Mouse (Mus musculus) liver, embryonic 15.5 days (tissue): ENCODE data around the gene Lypd4. TPM values are rescaled to one million over a fixed set of nuclear protein-coding genes. Genes with fewer than 3 reads are reported as not detected.
A peak's percentile ranks its signal among the peaks of the same experiment; 100 is the strongest.

Experiments
- ATAC-seq: fragments of 200-750 bp; cut with Nextera tagmentation; 2 replicates; pipeline ENCODE4 v1.8.0; 2017; ENCODE audit warnings: moderate number of reproducible peaks, mild to moderate bottlenecking, moderate library complexity; ENCODE audit not compliant: insufficient read depth
- H3K27ac ChIP-seq: fragments of 300-500 bp; sonication (generic); replicated peaks from 2 replicates; pipeline ENCODE4 v1.5.1; 2015; ENCODE audit warnings: mild to moderate bottlenecking, inconsistent platforms
- H3K27me3 ChIP-seq: fragments of 300-500 bp; sonication (generic); 2 replicates; pipeline ENCODE4 v1.6.1; 2015; ENCODE audit warnings: mild to moderate bottlenecking, inconsistent platforms
- H3K36me3 ChIP-seq: fragments of 300-500 bp; sonication (generic); replicated peaks from 2 replicates; pipeline ENCODE4 v1.6.1; 2015; ENCODE audit warnings: moderate library complexity, mild to moderate bottlenecking, inconsistent platforms
- H3K4me1 ChIP-seq: fragments of 300-500 bp; sonication (generic); replicated peaks from 2 replicates; pipeline ENCODE4 v1.6.1; 2015; ENCODE audit warnings: inconsistent platforms
- H3K4me2 ChIP-seq: fragments of 300-500 bp; sonication (generic); 2 replicates; pipeline ENCODE4 v1.6.1; 2015; ENCODE audit warnings: moderate library complexity, mild to moderate bottlenecking, inconsistent platforms
- H3K4me3 ChIP-seq: fragments of 300-500 bp; sonication (generic); replicated peaks from 2 replicates; pipeline ENCODE4 v1.5.1; 2015; ENCODE audit warnings: mild to moderate bottlenecking, inconsistent platforms
- H3K9ac ChIP-seq: fragments of 300-500 bp; sonication (generic); 2 replicates; pipeline ENCODE4 v1.6.1; 2015; ENCODE audit warnings: moderate library complexity, mild to moderate bottlenecking, inconsistent platforms
- H3K9me3 ChIP-seq: fragments of 300-500 bp; sonication (generic); replicated peaks from 2 replicates; pipeline ENCODE4 v1.6.1; 2016; ENCODE audit warnings: inconsistent platforms
- WGBS: fragments of 180-500 bp; shearing (Covaris S2); methylation state at CpG from one replicate; pipeline ENCODE4 v1.1.7; 2015; ENCODE audit warnings: mixed read lengths; ENCODE audit not compliant: insufficient replicate concordance; 5-methylcytosine and 5-hydroxymethylcytosine counted together
- polyA plus RNA-seq: library from polyadenylated mRNA; unstranded; fragments of >200 nt; fragmentation: Nextera tagmentation; extraction: Ambion mirVana; gene quantifications from 2 replicates; pipeline ENCODE4 v1.2.1, GENCODE M21; 2015

The Lypd4 gene
- polyA plus RNA-seq, result not detected in 2 replicates

DNA sequence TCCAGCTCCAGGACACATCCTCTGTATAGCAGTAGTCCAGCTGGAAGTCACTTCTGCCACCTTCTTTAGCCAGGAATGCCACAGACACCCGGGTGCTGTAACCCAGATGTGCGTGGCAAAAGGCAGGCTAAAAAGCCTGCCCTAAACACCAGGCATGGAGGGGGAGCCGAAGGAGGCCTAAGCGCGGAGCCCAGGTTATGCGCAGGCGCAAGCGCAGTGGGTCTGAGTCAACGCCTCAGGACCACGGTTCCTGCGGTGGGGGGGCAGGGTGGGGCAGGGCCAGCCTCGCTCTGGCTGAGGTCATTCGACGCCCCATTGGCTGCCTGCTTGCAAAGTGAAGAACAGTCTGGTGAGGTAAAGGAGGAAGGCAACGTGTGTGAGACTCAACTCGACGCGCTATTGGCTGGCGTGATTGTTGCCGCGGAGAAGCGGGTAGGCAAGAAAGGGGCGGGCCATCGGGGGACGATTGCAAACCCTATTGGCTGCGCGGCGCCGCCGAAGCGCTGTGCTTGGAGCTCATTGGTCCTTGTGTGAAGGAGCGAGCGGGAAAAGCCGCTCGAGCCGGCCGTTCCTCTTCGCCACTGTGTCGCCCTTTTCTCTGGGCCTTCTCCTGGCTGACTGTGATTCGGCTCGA lies at the start of gene Lypd4, which contains the start of gene Dmrtc2:
Gene Lypd4, minus strand, starts transcription at position 410 of the 634 bp plus-strand sequence.
Gene Dmrtc2, plus strand, starts transcription at position 526 of the 634 bp plus-strand sequence.
- no peak for ATAC-seq
- peaks cover 71% of the 10 kb centered on the region for H3K27me3 ChIP-seq
- H3K4me1 ChIP-seq, result 0 out of 2 replicates have a peak, but pooled peaks cover 6% of the 10 kb centered on the region
- no peak within 1 kb of the TSS for H3K9ac ChIP-seq
- no peak within 1 kb of the TSS for H3K4me3 ChIP-seq
- no peaks in the 10 kb centered on the region for H3K9me3 ChIP-seq
- H3K36me3 ChIP-seq, result no peaks in the 10 kb centered on the region
- WGBS, result 47% methylated on average over 39 of the region's 41 CpGs
- no peak within 1 kb of the TSS for H3K4me2 ChIP-seq
- no peak within 1 kb of the TSS for H3K27ac ChIP-seq

DNA sequence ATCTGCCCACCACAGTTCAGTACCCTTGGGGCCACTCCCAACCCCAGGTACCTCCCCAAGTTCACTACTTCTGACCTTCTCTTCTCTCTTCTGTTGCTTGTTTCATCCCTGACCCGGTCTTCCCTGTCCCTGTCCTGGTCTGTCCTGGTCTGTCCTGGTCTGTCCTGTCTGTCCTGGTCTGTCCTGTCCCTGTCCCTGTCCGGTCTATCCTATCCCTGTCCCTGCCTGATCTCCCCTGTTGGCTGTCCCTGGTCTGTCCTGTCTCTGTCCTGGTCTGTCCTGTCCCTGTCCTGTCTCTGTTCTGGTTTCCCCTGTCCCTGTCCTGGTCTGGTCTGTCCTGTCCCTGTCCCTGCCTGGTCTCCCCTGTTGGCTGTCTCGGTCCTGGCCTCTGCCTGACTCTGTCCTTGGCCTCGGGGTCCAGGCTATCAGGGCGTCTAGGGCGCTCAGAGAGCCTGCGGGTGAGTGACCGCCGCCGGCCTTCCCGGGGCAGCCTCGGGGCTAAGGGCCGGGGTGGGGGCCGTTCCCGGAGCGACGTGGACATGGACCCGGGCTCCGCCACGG lies 49.1 kb upstream of the Lypd4 start:
- Histone ChIP-seq H3K27me3 (no peaks in the 10 kb centered on the region), H3K4me1 (no peaks in the 10 kb centered on the region), H3K4me3 (no peak overlapping the region), H3K27ac (no peak overlapping the region), H3K9me3 (no peaks in the 10 kb centered on the region), H3K9ac (no peak overlapping the region), H3K4me2 (no peak overlapping the region), H3K36me3 (peaks cover 74% of the 10 kb centered on the region)
- ATAC-seq, result no peak
- WGBS, result 86% methylated on average over 20 of the region's 20 CpGs

DNA sequence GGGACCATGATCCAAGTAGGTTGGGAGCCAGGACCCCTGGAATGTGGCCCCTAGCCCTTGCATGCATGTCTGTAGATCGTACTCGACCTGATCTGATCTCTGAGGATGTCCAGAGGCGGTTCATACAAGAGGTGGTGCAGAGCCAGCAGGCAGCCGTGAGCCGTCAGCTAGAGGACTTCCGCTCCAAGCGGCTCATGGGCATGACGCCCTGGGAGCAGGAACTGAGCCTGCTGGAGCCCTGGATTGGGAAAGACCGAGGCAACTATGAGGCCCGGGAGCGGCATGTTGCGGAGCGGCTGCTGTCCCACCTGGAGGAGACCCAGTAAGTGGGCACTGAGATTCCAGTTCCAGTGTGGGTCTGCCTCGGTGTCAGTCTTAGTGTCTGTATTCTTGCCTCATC lies 42.7 kb upstream of the Lypd4 start:
- peaks cover 61% of the 10 kb centered on the region for H3K36me3 ChIP-seq
- H3K27ac ChIP-seq, result no peak overlapping the region
- H3K27me3 ChIP-seq, result no peaks in the 10 kb centered on the region
- no peak overlapping the region for H3K4me3 ChIP-seq
- 86% methylated on average over 14 of the region's 14 CpGs for WGBS
- H3K4me1 ChIP-seq, result peaks cover 5% of the 10 kb centered on the region
- no peak for ATAC-seq
- H3K9ac ChIP-seq, result no peak overlapping the region
- H3K9me3 ChIP-seq, result no peaks in the 10 kb centered on the region
- no peak overlapping the region for H3K4me2 ChIP-seq

DNA sequence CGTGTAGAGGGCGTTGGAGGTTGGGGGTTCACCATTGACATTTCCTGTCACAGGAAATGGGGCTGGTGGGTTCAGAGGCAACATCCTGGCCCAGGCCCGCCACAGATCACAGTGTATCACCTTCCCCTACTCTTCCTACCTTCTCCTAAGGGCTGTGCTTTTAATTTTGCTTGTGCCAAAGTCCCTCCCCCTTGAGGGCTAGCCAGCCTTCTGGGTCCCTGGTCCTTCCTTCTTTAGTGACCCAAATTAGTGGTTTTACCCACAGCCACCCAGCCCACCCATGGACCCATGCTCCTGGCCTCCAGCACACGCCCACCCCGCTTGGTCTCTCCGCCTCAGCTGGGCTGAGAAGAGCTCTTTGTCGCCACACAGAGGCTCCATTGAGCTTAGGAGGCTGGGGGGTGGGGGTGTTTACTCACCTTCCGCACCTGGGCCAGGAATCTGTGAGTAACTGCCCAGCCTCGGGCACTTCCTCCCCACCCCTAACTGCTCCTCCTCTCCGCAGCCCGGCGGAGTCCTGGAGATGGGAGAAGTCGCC lies 37.5 kb upstream of the Lypd4 start:
- H3K9me3 ChIP-seq, result no peaks in the 10 kb centered on the region
- H3K27me3 ChIP-seq, result no peaks in the 10 kb centered on the region
- ATAC-seq, result no peak
- peaks cover 52% of the 10 kb centered on the region for H3K4me1 ChIP-seq
- no peak overlapping the region for H3K9ac ChIP-seq
- H3K4me2 ChIP-seq, result no peak overlapping the region
- WGBS, result 34% methylated on average over 13 of the region's 13 CpGs
- peaks cover 37% of the 10 kb centered on the region for H3K36me3 ChIP-seq
- no peak overlapping the region; the same call in 1 of the 2 replicates for H3K27ac ChIP-seq
- no peak overlapping the region for H3K4me3 ChIP-seq

- no peak overlapping the region for H3K4me3 ChIP-seq
- H3K36me3 ChIP-seq, result peaks cover 31% of the 10 kb centered on the region
- H3K4me1 ChIP-seq, result peaks cover 59% of the 10 kb centered on the region
- ATAC-seq, result no peak
- H3K27ac ChIP-seq, result no peak overlapping the region; the same call in 1 of the 2 replicates
- H3K9me3 ChIP-seq, result no peaks in the 10 kb centered on the region
- 14% methylated on average over 6 of the region's 6 CpGs for WGBS
- peak overlapping the region; percentile 93 for H3K4me2 ChIP-seq
- H3K27me3 ChIP-seq, result no peaks in the 10 kb centered on the region
- no peak overlapping the region for H3K9ac ChIP-seq
These were observed 36.8 kb upstream of the Lypd4 start for GRCm38 (mm10) chr7:24906551-24906950.

- peaks cover 22% of the 10 kb centered on the region for H3K36me3 ChIP-seq
- no peaks in the 10 kb centered on the region for H3K9me3 ChIP-seq
- peak overlapping the region; percentile 72 for H3K4me3 ChIP-seq
- peaks cover 65% of the 10 kb centered on the region for H3K4me1 ChIP-seq
- H3K27me3 ChIP-seq, result no peaks in the 10 kb centered on the region
- H3K9ac ChIP-seq, result peak overlapping the region; percentile 74
- H3K4me2 ChIP-seq, result peak overlapping the region; percentile 93
- ATAC-seq, result 0 out of 2 replicates have a peak, but pooled peaks have one; percentile 7
- peak overlapping the region; percentile 93 for H3K27ac ChIP-seq
- WGBS, result 11% methylated on average over 3 of the region's 3 CpGs
These were observed 35.2 kb upstream of the Lypd4 start for GRCm38 (mm10) chr7:24904936-24905335.

- peaks cover 65% of the 10 kb centered on the region for H3K4me1 ChIP-seq
- peaks cover 17% of the 10 kb centered on the region for H3K36me3 ChIP-seq
- under 1% methylated on average over 30 of the region's 30 CpGs for WGBS
- H3K4me2 ChIP-seq, result peak overlapping the region; percentile 93
- peak overlapping the region; percentile 79 for H3K9ac ChIP-seq
- no peaks in the 10 kb centered on the region for H3K27me3 ChIP-seq
- no peaks in the 10 kb centered on the region for H3K9me3 ChIP-seq
- peak overlapping the region; percentile 93 for H3K27ac ChIP-seq
- H3K4me3 ChIP-seq, result peak overlapping the region; percentile 72
- ATAC-seq, result peak; percentile 94
These were observed 34.3 kb upstream of the Lypd4 start for GRCm38 (mm10) chr7:24904070-24904483.

GRCm38 (mm10) chr7:24903444-24903825 lies 33.7 kb upstream of the Lypd4 start:
- no peaks in the 10 kb centered on the region for H3K9me3 ChIP-seq
- H3K4me1 ChIP-seq, result peaks cover 65% of the 10 kb centered on the region
- WGBS, result 7% methylated on average over 10 of the region's 10 CpGs
- H3K4me3 ChIP-seq, result peak overlapping the region; percentile 72
- H3K27me3 ChIP-seq, result no peaks in the 10 kb centered on the region
- peak overlapping the region; percentile 93 for H3K27ac ChIP-seq
- peak overlapping the region; percentile 93 for H3K4me2 ChIP-seq
- peak overlapping the region; percentile 79 for H3K9ac ChIP-seq
- ATAC-seq, result no peak
- H3K36me3 ChIP-seq, result peaks cover 11% of the 10 kb centered on the region

DNA sequence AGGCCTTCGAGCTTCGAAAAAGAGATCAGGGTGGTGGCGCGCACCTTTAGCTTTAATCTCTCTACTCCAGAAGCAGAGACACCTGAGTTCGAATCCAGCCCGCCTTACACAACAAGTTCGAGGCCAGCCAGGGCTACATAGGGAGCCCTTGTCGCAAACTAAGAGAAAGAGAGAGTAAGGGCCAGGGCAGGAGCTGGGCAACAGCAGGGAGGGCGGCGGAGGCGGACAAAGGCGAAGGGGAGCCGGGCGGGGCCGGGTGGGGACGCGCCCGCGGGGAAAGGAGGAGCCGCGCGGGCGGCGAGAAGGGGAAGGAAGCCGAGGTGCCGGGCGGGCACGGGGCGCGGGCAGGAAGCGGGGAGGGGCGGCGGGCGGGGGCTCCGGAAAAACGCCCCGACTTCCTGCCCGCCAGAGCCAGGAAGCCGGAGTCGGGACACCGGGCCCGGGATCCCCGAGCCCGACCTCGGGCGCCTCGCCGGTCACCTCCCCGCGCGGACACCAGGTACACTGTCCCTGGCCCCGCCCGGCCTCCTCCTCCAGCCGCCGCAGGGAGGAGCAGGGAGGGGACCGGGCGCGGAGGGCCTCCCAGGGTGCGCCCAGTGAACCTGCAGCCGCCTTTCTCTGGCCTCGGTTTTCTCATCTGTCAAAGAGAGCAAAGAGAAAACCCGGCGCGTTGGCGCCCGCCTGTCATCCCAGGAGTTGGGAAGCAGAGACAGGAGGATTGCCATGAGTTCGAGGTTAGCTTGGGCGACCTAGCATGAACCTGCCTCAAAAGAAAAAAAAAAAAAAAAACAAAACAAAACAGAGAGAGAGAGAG lies 33.1 kb upstream of the Lypd4 start, which contains the start of gene Arhgef1:
Gene Arhgef1, plus strand, starts transcription at position 283 of the 814 bp plus-strand sequence.
- 1% methylated on average over 55 of the region's 68 CpGs for WGBS
- H3K4me1 ChIP-seq, result peaks cover 68% of the 10 kb centered on the region

GRCm38 (mm10) chr7:24902264-24902629 lies 32.5 kb upstream of the Lypd4 start:
- WGBS, result 11% methylated on average over 2 of the region's 2 CpGs
- ATAC-seq, result no peak
- Histone ChIP-seq H3K4me1 (peaks cover 62% of the 10 kb centered on the region), H3K4me2 (peak overlapping the region; percentile 93), H3K9ac (peak overlapping the region; percentile 79), H3K27me3 (no peaks in the 10 kb centered on the region), H3K27ac (peak overlapping the region; percentile 93), H3K9me3 (no peaks in the 10 kb centered on the region), H3K4me3 (peak overlapping the region; percentile 72), H3K36me3 (no peaks in the 10 kb centered on the region)

More for the DNA sequence above, 33.1 kb upstream of the Lypd4 start, which contains the start of gene Arhgef1:
- Histone ChIP-seq H3K36me3 (peaks cover 6% of the 10 kb centered on the region; the same call in 1 of the 2 replicates), H3K27me3 (no peaks in the 10 kb centered on the region), H3K9me3 (no peaks in the 10 kb centered on the region), H3K4me3 (peak within 1 kb of the TSS; percentile 72), H3K9ac (peak within 1 kb of the TSS; percentile 79), H3K4me2 (peak within 1 kb of the TSS; percentile 93), H3K27ac (peak within 1 kb of the TSS; percentile 93)
- peak; percentile 59 for ATAC-seq
